Mouse (Mus musculus) lung, adult 18-20 months (tissue): Measurements from ENCODE around the gene Card11.

Experiments
- DNase-seq, 2 experiments: peaks; one replicate each; pipeline ENCODE4 v3.0.0; 2022; ENCODE audit warnings: mixed read lengths in 2 of 2

The Card11 gene

DNA sequence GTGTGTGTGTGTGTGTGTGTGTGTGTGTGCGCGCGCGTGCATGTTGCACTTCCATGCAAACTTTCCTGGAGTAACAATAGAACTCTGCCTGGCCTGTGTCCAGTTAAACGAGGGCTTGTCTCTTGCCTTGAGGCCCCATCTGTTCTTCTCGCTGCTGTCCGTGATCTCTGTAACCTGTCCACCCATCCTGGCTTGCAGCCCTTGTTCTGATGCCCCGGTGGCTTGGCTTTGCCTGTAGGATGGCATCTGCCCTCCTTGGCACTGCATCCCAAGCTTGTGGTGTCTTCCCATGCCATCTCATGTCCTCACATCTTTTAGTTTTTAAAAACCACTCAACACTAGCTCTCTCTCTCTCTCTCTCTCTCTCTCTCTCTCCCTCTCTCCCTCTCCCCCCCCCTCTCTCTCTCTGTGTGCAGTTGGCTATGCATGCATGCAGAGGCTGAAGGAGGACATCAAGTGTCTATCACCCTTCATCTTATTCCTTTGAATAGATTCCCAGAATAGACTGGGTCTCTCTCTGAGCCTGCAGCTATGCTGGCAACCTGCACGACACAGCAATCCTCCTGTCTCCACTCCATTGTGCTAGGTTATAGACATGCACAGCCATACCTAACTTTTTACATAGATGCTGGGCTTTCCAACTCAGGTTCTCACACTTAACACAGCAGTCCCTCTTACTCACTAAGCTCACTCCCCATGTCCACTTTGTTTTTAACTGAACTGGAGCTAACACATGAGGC, 14.9 kb downstream of the Card11 start:
- DNase-seq = no peak

DNA sequence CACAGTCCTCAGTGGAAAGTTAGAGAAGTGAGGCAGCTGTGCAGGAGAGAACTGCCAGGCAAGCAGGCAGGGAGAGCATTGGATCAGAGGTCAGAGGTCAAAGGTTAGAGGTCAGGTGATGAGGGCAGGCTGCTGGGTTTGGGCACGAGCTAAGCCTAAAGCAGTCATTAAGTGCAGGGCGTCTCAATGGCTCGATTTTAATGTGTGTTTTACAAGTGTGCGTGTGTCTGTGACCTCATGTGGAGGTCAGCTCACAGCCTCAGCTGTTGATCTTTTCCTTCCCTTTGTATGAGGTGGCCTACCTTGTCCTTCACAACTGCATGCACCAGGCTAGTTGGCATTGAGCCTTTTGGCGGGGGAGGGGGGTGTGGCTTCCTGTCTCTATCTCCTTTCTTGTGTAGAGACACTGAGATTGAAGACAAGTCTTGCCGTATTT, 19.0 kb downstream of the Card11 start:
- DNase-seq = peak in 1 of 2 experiments; percentile 7

DNA sequence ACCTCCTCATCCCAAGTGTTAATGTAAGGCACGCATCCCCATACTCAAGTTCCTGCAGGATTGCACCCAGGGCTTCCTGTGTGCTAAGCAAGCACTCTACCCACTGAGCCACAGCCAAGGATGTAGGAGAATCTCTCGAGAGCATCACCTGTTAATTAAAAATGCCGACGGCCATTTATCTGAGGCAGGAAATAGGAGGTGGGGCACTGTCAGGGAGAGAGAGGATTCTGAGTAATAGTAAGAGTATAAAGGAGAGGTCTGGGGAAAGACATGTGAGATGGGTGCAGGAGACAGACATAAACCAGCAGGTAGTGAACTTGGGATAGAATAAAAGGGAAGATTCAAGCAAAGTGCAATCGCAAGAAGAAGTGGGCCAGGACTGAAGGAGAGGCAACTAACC, 19.6 kb downstream of the Card11 start:
- DNase-seq = no peak

- DNase-seq = no peak
These were observed 20.3 kb downstream of the Card11 start for GRCm38 (mm10) chr5:140980051-140980450.

DNA sequence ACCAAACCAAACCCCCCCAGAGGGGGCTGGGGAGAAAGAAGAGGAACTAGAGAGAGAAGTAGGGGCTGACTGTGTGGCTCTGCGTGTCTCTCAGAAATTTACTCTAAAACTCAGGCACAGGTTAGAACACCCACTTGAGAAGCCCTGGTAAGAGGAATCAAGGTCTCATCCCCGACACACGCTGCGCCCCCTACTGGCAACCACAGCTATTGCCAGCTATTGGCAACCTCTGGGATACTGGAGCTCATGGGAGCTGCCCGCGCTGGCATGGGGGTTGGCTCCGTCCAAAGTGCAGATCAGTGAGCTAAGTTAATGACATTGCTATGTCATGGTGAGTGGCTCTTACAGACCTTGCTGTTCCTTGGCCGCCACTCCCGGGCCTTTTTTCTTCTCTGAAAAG, 37.4 kb downstream of the Card11 start:
- DNase-seq = peak; percentile 14 to 20

DNA sequence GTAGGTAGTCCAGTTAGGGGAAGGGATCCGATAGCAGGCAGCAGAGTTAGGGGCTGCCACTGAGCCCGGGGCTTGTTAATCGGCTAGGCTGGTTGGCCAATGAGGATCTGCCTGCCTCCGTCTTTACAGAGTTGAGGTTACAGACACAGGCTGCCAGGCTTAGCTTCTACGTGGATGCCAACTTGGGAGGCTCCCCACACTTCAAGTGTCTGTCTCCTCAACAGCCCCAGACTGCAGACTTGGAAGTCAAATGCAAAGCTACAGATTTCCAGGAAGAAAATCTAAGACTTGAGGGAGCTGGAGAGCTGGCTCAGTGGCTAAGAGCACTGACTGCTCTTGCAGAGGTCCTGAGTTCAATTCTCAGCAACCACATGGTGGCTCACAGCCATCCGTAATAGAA, 39.6 kb downstream of the Card11 start:
- DNase-seq = no peak

DNA sequence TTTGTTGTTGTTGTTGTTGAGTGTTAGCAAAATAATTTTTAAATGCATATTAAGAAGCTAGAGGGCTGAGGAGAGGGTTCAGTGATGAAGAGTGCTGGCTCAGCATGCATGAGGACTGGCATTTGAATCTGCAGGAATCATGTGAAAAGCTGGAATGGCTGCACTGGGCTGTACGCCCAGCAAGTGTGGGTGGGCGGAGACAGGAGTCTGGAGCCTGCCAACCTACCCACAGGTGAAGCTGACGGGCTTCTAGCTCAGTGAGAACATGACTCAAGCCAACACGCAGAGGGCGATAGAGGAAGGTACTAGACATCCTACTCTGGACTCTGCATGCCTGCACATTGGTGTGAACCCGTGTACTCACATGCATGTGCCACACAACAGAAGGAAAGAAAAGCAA, 41.2 kb downstream of the Card11 start:
- no peak for DNase-seq

- DNase-seq = peak in 1 of 2 experiments; percentile 3
These were observed 43.3 kb downstream of the Card11 start for GRCm38 (mm10) chr5:140957106-140957505.

GRCm38 (mm10) chr5:140955666-140956065, 44.7 kb downstream of the Card11 start:
- DNase-seq = no peak

DNA sequence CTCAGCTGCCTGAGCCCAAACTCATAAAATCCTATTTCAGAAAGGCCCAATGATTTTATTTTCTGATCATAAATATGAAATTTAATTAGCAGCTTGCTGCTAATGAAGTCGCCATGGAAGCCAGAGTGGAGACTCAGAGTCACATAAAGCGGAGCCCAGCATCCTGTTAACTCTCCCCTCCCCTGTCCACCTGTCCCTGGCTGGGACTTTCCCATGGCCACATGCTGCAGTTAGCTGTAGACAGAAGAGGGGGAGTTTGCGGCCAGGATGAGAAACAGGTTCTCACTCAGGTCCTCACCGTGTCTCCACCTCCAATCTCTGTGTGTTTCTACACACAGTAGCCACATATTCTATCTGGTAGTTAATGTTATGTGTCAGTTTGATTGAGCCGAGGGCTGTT, 48.6 kb downstream of the Card11 start:
- peak in 1 of 2 experiments; percentile 6 for DNase-seq

DNA sequence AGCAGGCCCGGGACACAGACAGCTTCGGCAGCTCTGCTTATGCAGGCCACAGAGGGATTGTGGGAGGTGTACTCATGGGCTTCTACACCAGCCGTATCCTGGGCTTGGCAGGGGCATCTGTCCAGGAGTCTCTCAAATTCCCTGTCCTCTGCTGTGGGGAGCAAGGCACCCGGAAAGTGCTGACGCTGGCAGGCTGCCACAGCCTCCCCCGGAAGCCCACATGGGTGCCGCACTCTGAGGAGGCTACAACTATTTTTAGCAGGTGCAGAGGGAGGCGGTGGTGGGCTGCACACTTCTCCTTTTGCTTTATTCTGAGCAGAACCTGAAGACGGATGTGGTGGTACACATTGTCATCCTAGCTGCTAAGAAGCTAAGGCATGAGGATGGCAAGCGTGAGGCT, 52.4 kb downstream of the Card11 start:
- DNase-seq = peak; percentile 17 to 50

- DNase-seq = no peak
These were observed 54.3 kb downstream of the Card11 start for GRCm38 (mm10) chr5:140946034-140946433.

- no peak for DNase-seq
These were observed 55.8 kb downstream of the Card11 start for GRCm38 (mm10) chr5:140944382-140945125.

- DNase-seq = no peak
These were observed 59.4 kb downstream of the Card11 start for GRCm38 (mm10) chr5:140940923-140941491.

- no peak for DNase-seq
These were observed 60.0 kb downstream of the Card11 start for GRCm38 (mm10) chr5:140940257-140940922.

GRCm38 (mm10) chr5:140936816-140937215, 63.6 kb downstream of the Card11 start:
- DNase-seq = no peak

DNA sequence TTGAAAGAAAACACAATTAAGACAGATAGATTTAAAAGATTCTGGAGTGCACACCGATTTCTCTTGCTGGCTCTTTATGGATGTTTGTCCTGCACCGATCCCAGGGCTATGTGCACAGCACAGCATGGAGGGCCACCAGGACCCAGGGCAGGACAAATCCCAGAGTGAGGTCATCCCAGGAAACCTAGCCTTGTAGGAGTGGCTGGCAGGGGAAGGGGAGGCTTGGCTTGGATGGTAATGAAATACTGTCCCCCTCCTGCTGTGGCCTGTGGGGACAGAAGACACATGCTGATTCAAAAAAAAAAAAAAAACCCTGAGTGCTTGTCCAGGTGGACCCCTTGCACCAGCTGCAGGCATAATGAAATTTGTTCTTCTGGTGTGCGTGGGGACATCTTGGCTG, 64.5 kb downstream of the Card11 start:
- DNase-seq = no peak

- no peak for DNase-seq
These were observed 65.6 kb downstream of the Card11 start for GRCm38 (mm10) chr5:140934639-140935315.

- no peak for DNase-seq
These were observed 68.7 kb downstream of the Card11 start for GRCm38 (mm10) chr5:140931523-140932229.

GRCm38 (mm10) chr5:140918519-140918918, 81.9 kb downstream of the Card11 start:
- DNase-seq = no peak

- DNase-seq = no peak
These were observed 82.6 kb downstream of the Card11 start for GRCm38 (mm10) chr5:140917807-140918206.

- no peak for DNase-seq
These were observed 89.5 kb downstream of the Card11 start for GRCm38 (mm10) chr5:140910841-140911240.
